Mouse (Mus musculus): ENCODE results near the gene Btn2a2. TPM values are rescaled to one million over a fixed set of nuclear protein-coding genes. Genes with fewer than 3 reads are reported as not detected.

Gene Btn2a2
- polyA plus RNA-seq, 1 experiment from 2014 or later, result not detected

DNA sequence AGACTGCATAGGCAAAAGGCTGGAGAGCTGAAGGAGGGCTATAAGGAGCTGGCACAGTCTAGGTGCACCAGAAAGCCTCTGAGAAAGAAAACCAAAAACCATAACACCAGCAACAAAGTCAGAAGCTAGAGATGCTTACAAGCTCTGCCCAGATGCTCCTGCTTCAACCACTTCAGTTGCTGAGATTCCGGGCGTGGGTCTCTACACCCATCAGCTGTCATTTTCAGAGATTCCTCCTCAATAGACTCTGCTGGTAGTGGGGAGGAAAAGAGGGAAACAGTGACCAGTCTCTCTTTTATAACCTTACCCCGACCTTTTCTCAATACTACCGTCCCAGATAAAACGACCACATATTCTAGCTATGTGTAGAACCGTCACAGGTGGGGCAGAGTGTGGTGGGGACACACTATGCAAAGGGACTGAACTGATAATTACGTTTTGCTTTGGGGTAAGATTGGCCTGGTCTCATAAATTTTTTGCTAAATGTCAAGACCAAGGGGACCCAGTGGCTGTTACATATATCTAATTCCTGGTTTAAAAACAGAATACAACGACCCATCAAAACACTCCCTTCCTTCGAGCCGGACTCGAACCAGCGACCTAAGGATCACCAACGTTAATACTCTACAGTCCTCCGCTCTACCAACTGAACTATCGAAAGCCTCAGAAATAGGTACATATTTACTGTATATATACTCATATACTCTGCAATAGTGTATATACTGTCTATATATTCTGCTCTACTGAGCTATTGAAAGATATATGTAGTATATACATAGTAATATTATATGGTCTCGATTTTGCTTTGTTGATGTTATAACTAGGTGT is 60.3 kb downstream of the Btn2a2 start:
- H3K36me3 ChIP-seq (replicated peaks), result no peaks in the 10 kb centered on the region
- no peak overlapping the region for H3K27ac ChIP-seq
- H3K9me3 ChIP-seq, result no peaks in the 10 kb centered on the region
- no peak for ATAC-seq (replicated peaks)
- no peak overlapping the region for H3K4me3 ChIP-seq
- no peak overlapping the region for H3K9ac ChIP-seq
- no peak overlapping the region for H3K4me2 ChIP-seq
- H3K4me1 ChIP-seq, result peaks cover 39% of the 10 kb centered on the region
- 55% methylated on average over 16 of the region's 16 CpGs for WGBS
- H3K27me3 ChIP-seq (replicated peaks), result no peaks in the 10 kb centered on the region

Small RNA genes lying within 50 kb of the gene (microRNA-seq; reads per million reads assigned to microRNA genes)
- gene Gm44297, result not detected
- not detected for gene n-TStga1

Other genes with a start within 250 kb of the Btn2a2 start
- not detected in 2 replicates for gene Vmn1r223, start 241.7 kb downstream of the Btn2a2 start, polyA plus RNA-seq (2015; fragmentation: Nextera tagmentation; extraction: Ambion mirVana)
- 52.2 and 55.1 TPM in 2 replicates for gene Zfp322a, start 119.6 kb downstream of the Btn2a2 start, polyA plus RNA-seq (2015; fragmentation: Nextera tagmentation; extraction: Ambion mirVana)
- 9.8 and 9.9 TPM in 2 replicates for gene Abt1, start 65.0 kb downstream of the Btn2a2 start, polyA plus RNA-seq (2015; fragmentation: Nextera tagmentation; extraction: Ambion mirVana)
- 0.09 and 0.25 TPM in 2 replicates for gene Btn1a1, start 23.0 kb downstream of the Btn2a2 start, polyA plus RNA-seq (2015; fragmentation: Nextera tagmentation; extraction: Ambion mirVana)
- 3.3 and 5.1 TPM in 2 replicates for gene Hist1h4h, start 42.2 kb upstream of the Btn2a2 start, polyA plus RNA-seq (2015; fragmentation: Nextera tagmentation; extraction: Ambion mirVana)
- gene Hist1h2af, start 45.0 kb upstream of the Btn2a2 start, polyA plus RNA-seq (2015; fragmentation: Nextera tagmentation; extraction: Ambion mirVana), result 0.69 TPM in 1 of 2 replicates, not detected in the other
- 2.2 TPM in 1 of 2 replicates, not detected in the other for gene Hist1h3g, start 46.6 kb upstream of the Btn2a2 start, polyA plus RNA-seq (2015; fragmentation: Nextera tagmentation; extraction: Ambion mirVana)
- 0.15 and 0.44 TPM in 2 replicates for gene Hist1h2bh, start 54.5 kb upstream of the Btn2a2 start, polyA plus RNA-seq (2015; fragmentation: Nextera tagmentation; extraction: Ambion mirVana)
- gene Hist1h3f, start 55.2 kb upstream of the Btn2a2 start, polyA plus RNA-seq (2015; fragmentation: Nextera tagmentation; extraction: Ambion mirVana), result 0.27 and 0.32 TPM in 2 replicates
- gene Hist1h4f, start 62.8 kb upstream of the Btn2a2 start, polyA plus RNA-seq (2015; fragmentation: Nextera tagmentation; extraction: Ambion mirVana), result not detected in 2 replicates
- 0.14 and 0.15 TPM in 2 replicates for gene Hist1h1d, start 64.4 kb upstream of the Btn2a2 start, polyA plus RNA-seq (2015; fragmentation: Nextera tagmentation; extraction: Ambion mirVana)
- 1.0 and 1.4 TPM in 2 replicates for gene Hist1h3e, start 73.5 kb upstream of the Btn2a2 start, polyA plus RNA-seq (2015; fragmentation: Nextera tagmentation; extraction: Ambion mirVana)
- gene Hist1h2ae, start 82.4 kb upstream of the Btn2a2 start, polyA plus RNA-seq (2015; fragmentation: Nextera tagmentation; extraction: Ambion mirVana), result 14.8 and 15.4 TPM in 2 replicates
- 2.6 and 4.0 TPM in 2 replicates for gene Hist1h2bg, start 82.5 kb upstream of the Btn2a2 start, polyA plus RNA-seq (2015; fragmentation: Nextera tagmentation; extraction: Ambion mirVana)
- gene Hist1h2bf, start 85.3 kb upstream of the Btn2a2 start, polyA plus RNA-seq (2015; fragmentation: Nextera tagmentation; extraction: Ambion mirVana), result 1.3 and 1.5 TPM in 2 replicates
- 1.6 TPM in 1 of 2 replicates, not detected in the other for gene Hist1h2ad, start 85.5 kb upstream of the Btn2a2 start, polyA plus RNA-seq (2015; fragmentation: Nextera tagmentation; extraction: Ambion mirVana)
- 0.82 and 1.2 TPM in 2 replicates for gene Hist1h3d, start 86.9 kb upstream of the Btn2a2 start, polyA plus RNA-seq (2015; fragmentation: Nextera tagmentation; extraction: Ambion mirVana)
- gene Hist1h4d, start 92.7 kb upstream of the Btn2a2 start, polyA plus RNA-seq (2015; fragmentation: Nextera tagmentation; extraction: Ambion mirVana), result 34.2 and 34.9 TPM in 2 replicates
- 1.7 and 1.8 TPM in 2 replicates for gene Hist1h2be, start 132.3 kb upstream of the Btn2a2 start, polyA plus RNA-seq (2015; fragmentation: Nextera tagmentation; extraction: Ambion mirVana)
- gene Hist1h1e, start 133.7 kb upstream of the Btn2a2 start, polyA plus RNA-seq (2015; fragmentation: Nextera tagmentation; extraction: Ambion mirVana), result 5.4 and 5.5 TPM in 2 replicates
- gene Hist1h2ac, start 195.1 kb upstream of the Btn2a2 start, polyA plus RNA-seq (2015; fragmentation: Nextera tagmentation; extraction: Ambion mirVana), result 0.32 and 0.37 TPM in 2 replicates
- 17.3 and 17.7 TPM in 2 replicates for gene Hist1h2bc, start 195.3 kb upstream of the Btn2a2 start, polyA plus RNA-seq (2015; fragmentation: Nextera tagmentation; extraction: Ambion mirVana)
- gene Hist1h1t, start 207.0 kb upstream of the Btn2a2 start, polyA plus RNA-seq (2015; fragmentation: Nextera tagmentation; extraction: Ambion mirVana), result not detected in 2 replicates
- gene Hist1h4c, start 209.6 kb upstream of the Btn2a2 start, polyA plus RNA-seq (2015; fragmentation: Nextera tagmentation; extraction: Ambion mirVana), result 1.8 and 3.0 TPM in 2 replicates
- gene Hfe, start 222.0 kb upstream of the Btn2a2 start, polyA plus RNA-seq (2015; fragmentation: Nextera tagmentation; extraction: Ambion mirVana), result 3.0 and 3.8 TPM in 2 replicates
- 6.9 and 8.3 TPM in 2 replicates for gene Hist1h1c, start 250.0 kb upstream of the Btn2a2 start, polyA plus RNA-seq (2015; fragmentation: Nextera tagmentation; extraction: Ambion mirVana)